Mouse (Mus musculus) liver, adult 2 months (tissue): ENCODE results near the gene Frat2.

Source experiments
- CTCF ChIP-seq: fragments of 200-500 bp; IDR thresholded peaks from 2 replicates; pipeline ENCODE4 v1.5.1; 2011; ENCODE audit warnings: low read depth, low read length, control low read depth
- POLR2A ChIP-seq: fragments of 200-500 bp; IDR thresholded peaks from 2 replicates; pipeline ENCODE4 v1.6.1; 2011; ENCODE audit warnings: low read length, control low read depth; ENCODE audit not compliant: insufficient read depth; ENCODE audit errors: extremely low read depth

GRCm38 (mm10) chr19:41807497-41807896, 40.4 kb downstream of the Frat2 start:
- TF ChIP-seq CTCF (no peak), POLR2A (no peak)
